Mouse (Mus musculus) bone marrow macrophage, adult 2 months (primary cell): Measurements from ENCODE around the gene Vdr. TPM values are rescaled to one million over a fixed set of nuclear protein-coding genes. Genes with fewer than 3 reads are reported as not detected.

Experiments
- H3K27ac ChIP-seq: 2 replicates; pipeline ENCODE4 v1.5.1; 2012; ENCODE audit warnings: low read depth, low read length; ENCODE audit not compliant: insufficient read depth
- H3K4me1 ChIP-seq: 2 replicates; pipeline ENCODE4 v1.6.1; 2012; ENCODE audit warnings: low read length; ENCODE audit not compliant: control insufficient read depth, insufficient read depth
- H3K4me3 ChIP-seq: 2 replicates; pipeline ENCODE4 v1.5.1; 2012; ENCODE audit warnings: mild to moderate bottlenecking, low read length, moderate library complexity; ENCODE audit not compliant: insufficient read depth
- CTCF ChIP-seq: IDR thresholded peaks from 2 replicates; pipeline ENCODE4 v1.5.1; 2012; ENCODE audit warnings: low read depth, mild to moderate bottlenecking, low read length, moderate library complexity
- POLR2A ChIP-seq: IDR thresholded peaks from 2 replicates; pipeline ENCODE4 v1.6.1; 2012; ENCODE audit warnings: mild to moderate bottlenecking, low read depth, low read length, borderline replicate concordance
- polyA plus RNA-seq: library from polyadenylated mRNA; stranded (reverse); fragments of >200 nt; gene quantifications from 2 replicates; pipeline ENCODE4 v1.2.4, GENCODE M21; 2012; ENCODE audit not compliant: missing spikeins, insufficient read depth, insufficient read length

Gene Vdr
- polyA plus RNA-seq, 1 experiment: 0.82 TPM

DNA sequence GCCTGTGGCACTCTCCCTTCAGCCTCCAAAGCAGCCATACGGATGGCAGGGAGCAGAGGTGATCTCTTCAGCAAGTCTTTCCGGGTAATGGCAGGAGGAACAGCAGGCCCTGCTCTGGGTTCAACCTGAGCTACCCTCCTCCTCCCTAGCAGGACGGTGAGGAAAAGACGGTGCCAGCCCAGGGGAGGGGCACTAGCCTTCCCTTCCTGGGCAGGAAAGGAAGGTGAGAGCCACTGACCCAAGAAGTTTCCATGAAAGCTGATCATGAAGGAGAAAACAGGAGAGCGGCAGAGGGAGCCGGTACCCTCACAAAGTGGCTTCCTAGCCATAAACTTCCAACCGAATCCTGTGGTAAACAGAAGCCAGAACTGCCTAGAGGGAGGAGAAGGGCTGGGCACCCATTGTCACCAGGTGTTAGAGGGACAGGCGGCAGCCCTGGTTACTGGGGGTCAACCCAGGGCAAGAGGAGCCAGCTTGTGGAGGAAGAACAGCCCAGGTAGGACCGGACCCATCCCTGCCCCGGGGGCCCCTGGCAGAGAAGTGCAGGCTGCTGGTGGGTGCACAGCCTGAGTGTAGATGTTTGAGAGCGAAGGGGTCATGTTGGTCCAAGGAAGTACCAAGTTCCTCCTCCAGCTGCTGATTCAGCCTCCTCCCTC lies 34.6 kb upstream of the Vdr start:
- no peaks in the 10 kb centered on the region for H3K4me1 ChIP-seq
- no peak for TF ChIP-seq CTCF
- no peak for TF ChIP-seq POLR2A
- no peak overlapping the region for H3K27ac ChIP-seq
- H3K4me3 ChIP-seq: no peak overlapping the region

DNA sequence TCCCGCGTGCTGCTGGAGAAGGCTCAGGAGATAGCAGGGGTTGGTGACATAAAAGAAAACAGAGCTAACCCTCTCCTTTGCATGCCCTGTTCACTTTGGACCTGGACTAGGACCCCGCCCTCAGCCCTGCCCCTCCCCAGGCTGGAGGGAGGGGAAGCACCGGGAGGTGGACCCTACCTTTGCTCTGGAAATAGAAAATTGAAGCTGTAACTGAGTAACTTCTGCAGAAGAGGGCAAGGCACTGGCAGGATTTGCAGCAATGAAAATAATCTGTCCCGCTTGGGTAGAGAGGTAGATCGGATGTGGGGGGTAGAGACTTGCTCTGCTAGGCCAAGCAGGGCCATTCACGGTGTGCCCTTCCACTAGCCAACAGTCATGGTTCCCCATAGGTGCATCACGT lies 32.9 kb upstream of the Vdr start:
- no peaks in the 10 kb centered on the region for H3K4me1 ChIP-seq
- H3K4me3 ChIP-seq: no peak overlapping the region
- no peak overlapping the region for H3K27ac ChIP-seq
- no peak for TF ChIP-seq POLR2A
- no peak for TF ChIP-seq CTCF

DNA sequence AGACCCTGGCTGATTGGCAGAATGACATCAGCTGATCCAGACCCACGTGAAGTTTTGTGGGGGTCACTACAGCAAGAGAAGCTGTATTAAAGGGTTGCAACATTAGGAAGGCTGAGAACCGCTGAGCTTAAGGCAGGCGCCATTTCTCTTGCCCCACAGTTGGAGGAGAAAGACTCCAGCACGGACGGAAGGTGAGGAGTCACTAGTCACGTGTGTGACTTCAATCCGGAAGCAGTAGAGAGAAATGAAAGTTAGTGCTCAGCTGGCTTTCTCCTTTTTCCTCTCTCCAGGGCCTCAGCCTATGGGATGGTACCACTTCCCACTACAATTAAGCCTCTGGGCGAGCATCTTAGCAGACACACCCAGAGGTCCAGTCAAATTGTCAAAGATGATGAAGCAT lies 32.1 kb upstream of the Vdr start:
- Histone ChIP-seq H3K4me1 (no peaks in the 10 kb centered on the region), H3K27ac (no peak overlapping the region), H3K4me3 (no peak overlapping the region)
- TF ChIP-seq POLR2A: no peak
- TF ChIP-seq CTCF: no peak

DNA sequence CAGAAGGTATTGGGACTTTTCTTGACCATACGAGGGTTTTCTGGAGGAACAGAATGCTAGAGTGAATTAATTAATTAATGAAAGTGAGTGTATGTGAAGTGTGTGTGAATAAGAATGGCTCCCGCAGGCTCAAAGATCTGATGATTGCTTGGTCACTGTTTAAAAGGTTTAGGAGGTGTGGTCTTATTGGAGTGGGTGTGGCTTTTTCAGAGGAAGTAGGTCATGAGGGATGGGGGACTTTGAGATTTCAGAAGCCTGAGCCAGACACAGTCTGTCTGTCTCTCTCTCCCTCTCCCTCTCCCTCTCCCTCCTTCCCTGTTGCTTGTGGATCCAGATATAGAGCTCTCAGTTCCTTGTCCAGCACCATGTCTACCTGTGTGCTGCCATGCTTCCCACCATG lies 30.9 kb upstream of the Vdr start:
- TF ChIP-seq CTCF (no peak), POLR2A (no peak)
- no peaks in the 10 kb centered on the region for H3K4me1 ChIP-seq
- no peak overlapping the region for H3K27ac ChIP-seq
- H3K4me3 ChIP-seq: no peak overlapping the region

DNA sequence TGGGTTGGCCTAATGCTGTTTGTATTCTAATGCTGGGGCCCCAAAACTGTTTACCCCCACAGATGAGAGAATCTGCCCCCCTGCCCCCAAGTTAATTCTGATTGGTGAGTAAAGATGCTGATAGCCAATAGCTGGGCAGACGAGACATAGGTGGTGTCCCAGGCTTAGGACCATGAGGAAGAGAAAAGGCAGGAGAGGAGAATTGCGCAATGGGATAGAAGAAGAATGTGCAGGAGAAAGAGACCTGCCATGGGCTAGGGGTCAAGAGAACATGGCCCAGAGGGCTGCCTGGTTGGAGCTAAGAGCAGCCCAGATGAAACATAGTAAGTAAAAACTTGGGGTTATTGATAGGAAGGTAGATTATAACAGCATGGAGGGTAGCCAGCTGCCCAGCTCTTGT lies 29.7 kb upstream of the Vdr start:
- TF ChIP-seq CTCF: no peak
- TF ChIP-seq POLR2A: no peak
- Histone ChIP-seq H3K4me1 (no peaks in the 10 kb centered on the region), H3K4me3 (no peak overlapping the region), H3K27ac (no peak overlapping the region)

DNA sequence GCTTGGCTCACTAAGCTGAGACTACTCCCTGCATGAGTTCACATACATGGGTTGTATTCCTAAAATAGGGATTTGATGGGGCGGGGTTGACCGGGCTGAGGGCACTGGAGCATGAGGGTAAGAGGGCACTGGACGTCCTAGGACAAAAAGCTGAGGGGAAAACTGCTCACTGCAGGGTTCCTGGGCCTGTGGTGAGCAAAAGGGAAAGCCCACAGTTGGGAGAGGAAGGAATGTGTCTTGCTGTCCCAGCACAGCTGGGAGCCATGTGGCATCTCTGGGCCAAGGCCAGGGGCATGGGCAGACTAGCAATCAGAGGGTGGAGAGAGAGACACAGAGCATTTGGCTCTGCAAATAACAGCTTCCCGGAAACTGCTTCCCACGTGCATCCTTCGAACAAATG lies 28.1 kb upstream of the Vdr start:
- TF ChIP-seq CTCF (no peak), POLR2A (no peak)
- Histone ChIP-seq H3K27ac (no peak overlapping the region), H3K4me1 (no peaks in the 10 kb centered on the region), H3K4me3 (no peak overlapping the region)

DNA sequence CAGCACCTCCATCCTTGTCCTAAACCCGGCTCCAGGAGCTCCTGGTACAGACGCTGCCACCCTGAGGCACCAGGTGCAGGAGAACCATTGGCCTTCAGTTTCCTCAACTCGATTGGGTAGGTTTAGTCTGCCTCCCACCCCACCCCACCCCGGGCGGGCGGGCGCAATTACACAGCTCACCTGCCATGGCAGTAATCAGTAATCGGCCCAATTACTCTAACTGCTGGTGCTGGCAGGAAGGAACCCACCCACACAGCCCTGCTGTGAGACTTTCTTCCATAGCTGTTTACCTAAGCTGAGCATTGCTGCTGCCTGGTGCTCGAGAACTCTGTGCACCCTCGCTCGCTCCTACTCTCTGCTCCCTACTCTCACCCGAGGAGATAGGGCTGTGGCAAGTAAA lies 22.0 kb upstream of the Vdr start:
- H3K4me3 ChIP-seq: no peak overlapping the region
- TF ChIP-seq POLR2A (no peak), CTCF (no peak)
- peaks cover 6% of the 10 kb centered on the region for H3K4me1 ChIP-seq
- no peak overlapping the region for H3K27ac ChIP-seq

DNA sequence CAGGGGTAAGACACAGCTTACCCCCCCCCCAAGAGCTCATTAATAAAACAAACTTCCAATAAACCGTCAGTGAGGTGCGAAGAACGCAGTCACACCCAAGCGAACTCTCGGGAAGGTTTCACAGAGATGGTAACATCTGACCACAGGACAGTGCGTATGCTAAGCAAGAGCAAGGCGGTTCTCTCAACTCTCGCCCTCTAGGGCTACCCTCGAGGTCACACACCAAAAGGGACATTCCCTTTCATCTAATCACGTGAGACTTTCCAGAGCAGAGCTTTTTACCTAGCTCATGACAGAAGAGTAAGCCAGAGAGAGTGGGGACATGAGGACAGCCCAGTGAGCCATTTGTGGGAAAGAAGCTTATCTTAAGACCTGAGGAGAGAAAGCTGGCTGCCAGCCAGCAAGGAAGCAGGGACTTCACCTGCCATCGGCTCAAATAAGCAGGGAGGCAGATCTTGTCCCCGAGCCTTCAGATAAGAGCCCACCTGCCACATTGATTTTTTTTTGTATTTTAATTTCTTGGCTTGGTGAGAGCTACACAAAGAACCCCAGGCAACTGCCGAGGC lies 18.9 kb upstream of the Vdr start:
- Histone ChIP-seq H3K4me3 (no peak overlapping the region), H3K4me1 (peaks cover 8% of the 10 kb centered on the region), H3K27ac (no peak overlapping the region)
- TF ChIP-seq POLR2A (no peak), CTCF (no peak)

DNA sequence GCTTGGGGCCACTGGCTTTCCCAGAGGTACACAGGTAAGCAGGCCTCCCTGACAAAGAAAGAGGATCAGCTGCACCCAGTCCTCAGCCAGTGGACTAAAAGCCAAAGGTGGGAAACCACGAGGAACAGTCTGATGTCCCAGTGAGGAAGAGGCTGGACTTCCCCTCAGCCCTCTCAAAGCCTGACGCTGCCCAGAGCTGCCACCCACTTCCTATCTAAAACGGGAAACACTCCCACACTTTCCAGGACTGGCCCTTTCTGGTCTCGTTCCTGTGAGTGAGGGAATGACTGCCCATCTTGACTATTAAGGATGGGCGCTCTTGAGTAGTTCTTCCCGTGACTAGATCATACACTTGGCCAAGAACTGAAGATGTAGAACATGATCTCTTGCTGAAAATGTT lies 17.4 kb upstream of the Vdr start:
- H3K4me3 ChIP-seq: no peak overlapping the region
- TF ChIP-seq CTCF: no peak
- no peak for TF ChIP-seq POLR2A
- H3K27ac ChIP-seq: no peak overlapping the region
- H3K4me1 ChIP-seq: peaks cover 8% of the 10 kb centered on the region

DNA sequence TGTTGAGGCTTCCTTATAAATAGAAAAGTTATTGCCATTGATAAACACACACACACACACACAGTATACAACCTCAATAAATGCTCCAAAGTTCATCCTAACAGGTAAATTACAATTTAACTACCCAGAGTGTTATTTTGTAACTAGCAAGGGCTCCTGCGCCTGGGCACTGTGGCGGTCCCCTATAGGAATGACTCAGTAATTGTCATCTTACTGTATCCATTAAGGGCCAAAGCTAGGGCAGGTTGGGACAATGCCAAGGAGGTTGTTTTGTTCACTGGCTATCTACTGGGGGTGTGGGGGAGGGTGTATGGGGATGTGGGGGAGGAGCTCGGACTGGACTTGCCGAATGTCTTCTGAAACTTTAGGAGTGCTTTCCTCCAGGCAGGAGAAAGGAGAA lies 16.6 kb upstream of the Vdr start:
- TF ChIP-seq CTCF (no peak), POLR2A (no peak)
- Histone ChIP-seq H3K27ac (no peak overlapping the region), H3K4me3 (no peak overlapping the region), H3K4me1 (peaks cover 8% of the 10 kb centered on the region)

DNA sequence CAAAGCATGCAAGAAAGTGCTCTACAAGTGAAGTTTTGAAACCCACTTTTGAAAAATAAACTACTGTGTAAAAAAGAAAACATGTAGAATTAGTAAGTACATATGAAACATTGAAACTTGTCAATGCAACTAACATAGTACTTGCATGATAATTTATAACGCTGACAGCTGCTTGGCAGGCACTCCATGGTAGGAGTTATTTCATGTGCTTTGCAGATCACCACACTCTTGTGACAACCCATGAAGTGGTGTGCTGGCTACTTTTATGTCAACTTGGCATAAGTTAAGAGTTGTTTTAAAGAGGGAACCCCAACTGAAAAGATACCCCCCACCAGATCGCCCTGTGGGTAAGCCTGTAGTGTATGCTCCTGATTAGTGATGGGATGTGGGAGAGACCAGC lies 12.0 kb upstream of the Vdr start:
- H3K4me3 ChIP-seq: no peak overlapping the region
- peaks cover 1% of the 10 kb centered on the region for H3K4me1 ChIP-seq
- no peak overlapping the region for H3K27ac ChIP-seq
- TF ChIP-seq CTCF (no peak), POLR2A (no peak)

DNA sequence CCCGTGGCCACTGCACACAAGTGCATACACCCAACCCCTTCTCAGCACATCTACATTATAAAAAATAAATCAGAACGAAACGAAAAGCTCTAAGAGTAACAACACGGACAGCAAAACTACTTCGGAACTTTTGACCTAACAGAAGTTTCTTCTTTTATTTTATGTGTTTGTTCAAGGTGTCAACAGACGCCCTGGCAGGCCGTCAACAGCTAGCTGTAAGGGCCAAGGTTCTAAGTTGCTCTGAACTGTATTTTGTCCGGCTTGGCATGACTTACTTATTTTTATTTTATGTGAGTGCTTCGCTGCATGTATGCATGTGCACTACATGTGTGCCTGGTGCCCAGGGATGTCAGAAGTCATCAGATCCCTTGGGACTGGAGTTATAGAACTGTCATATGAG lies 11.4 kb upstream of the Vdr start:
- no peak overlapping the region for H3K27ac ChIP-seq
- no peak overlapping the region for H3K4me3 ChIP-seq
- no peak for TF ChIP-seq CTCF
- TF ChIP-seq POLR2A: no peak
- H3K4me1 ChIP-seq: no peaks in the 10 kb centered on the region
